Mouse (Mus musculus): ENCODE measurements around the gene Gypa. TPM values are rescaled to one million over a fixed set of nuclear protein-coding genes. Genes with fewer than 3 reads are reported as not detected.

Gypa gene
- total RNA-seq, 4 experiments from 2014 or later: not detected

- DNase-seq (ENCODE audit: low spot score in 2 of 2): no peak
Measured at GRCm38 (mm10) chr8:80541836-80542235, 48.3 kb downstream of the Gypa start.

- DNase-seq (ENCODE audit: low spot score in 2 of 2): no peak
Measured at GRCm38 (mm10) chr8:80550436-80550835, 56.9 kb downstream of the Gypa start.

GRCm38 (mm10) chr8:80551303-80551702 lies 57.7 kb downstream of the Gypa start:
- DNase-seq (ENCODE audit: low spot score in 2 of 2): no peak

- no peak for DNase-seq (ENCODE audit: low spot score in 2 of 2)
Measured at GRCm38 (mm10) chr8:80554991-80555390, 61.4 kb downstream of the Gypa start.

Other genes with a start within 250 kb of the Gypa start
- gene Frem3, start 117.3 kb downstream of the Gypa start, total RNA-seq (2022): not detected
- 10 to 100 TPM; 26.0 to 32.8 (median 29.7) TPM for gene Smarca5, start 245.7 kb downstream of the Gypa start, total RNA-seq (2022)